Mouse (Mus musculus) common myeloid progenitor, adult 5-6 weeks (primary cell): ENCODE results near the gene Krtcap2. TPM values are rescaled to one million over a fixed set of nuclear protein-coding genes. Genes with fewer than 3 reads are reported as not detected.

ENCODE experiments used
- ATAC-seq: replicated peaks from 2 replicates; pipeline ENCODE4 v1.8.0; 2016; ENCODE audit warnings: low read depth, mild to moderate bottlenecking, moderate TSS enrichment, inconsistent platforms; ENCODE audit not compliant: poor library complexity, severe bottlenecking
- total RNA-seq: library from RNA; stranded (forward); fragments of 200-1000, 187-1606 nt; gene quantifications from 2 replicates; pipeline ENCODE4 v1.2.3, GENCODE M21; 2017

Krtcap2 gene
- total RNA-seq, 1 experiment from 2014 or later = 159 TPM

DNA sequence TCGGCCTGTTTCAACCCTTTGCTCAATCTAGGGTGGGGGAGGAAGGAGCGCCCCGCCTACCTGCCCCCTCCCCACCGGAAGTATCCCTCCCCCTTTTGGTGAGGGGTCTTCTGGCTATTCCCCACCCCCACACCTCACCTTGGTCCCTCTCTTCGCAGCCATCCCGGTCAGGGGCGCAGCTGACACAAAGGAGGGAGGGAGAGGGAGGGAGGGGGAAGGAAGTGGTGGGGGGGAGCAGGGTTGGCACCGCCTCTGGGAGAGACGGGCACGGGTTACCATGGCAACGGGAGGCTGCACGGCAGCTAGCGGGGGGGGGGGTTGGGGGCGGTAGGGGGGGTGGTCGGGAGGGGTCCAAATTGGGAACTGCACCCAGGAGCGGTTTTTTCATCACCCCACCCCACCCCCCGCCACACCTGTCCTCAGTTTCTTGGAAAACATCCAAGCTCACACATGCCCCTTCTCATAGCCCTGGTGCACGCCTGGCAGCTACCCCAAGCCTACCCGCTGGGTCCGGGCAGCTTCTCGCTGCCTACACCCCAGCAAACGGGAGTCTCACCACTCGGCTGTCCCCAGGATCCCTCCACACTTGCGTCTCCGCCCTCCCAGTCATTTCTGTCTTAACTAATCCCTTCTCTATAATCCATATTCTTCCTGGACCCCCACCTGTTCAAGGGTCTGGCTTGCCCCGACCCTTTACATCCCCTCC lies 631 bp upstream of the Krtcap2 start:
- ATAC-seq = no peak

DNA sequence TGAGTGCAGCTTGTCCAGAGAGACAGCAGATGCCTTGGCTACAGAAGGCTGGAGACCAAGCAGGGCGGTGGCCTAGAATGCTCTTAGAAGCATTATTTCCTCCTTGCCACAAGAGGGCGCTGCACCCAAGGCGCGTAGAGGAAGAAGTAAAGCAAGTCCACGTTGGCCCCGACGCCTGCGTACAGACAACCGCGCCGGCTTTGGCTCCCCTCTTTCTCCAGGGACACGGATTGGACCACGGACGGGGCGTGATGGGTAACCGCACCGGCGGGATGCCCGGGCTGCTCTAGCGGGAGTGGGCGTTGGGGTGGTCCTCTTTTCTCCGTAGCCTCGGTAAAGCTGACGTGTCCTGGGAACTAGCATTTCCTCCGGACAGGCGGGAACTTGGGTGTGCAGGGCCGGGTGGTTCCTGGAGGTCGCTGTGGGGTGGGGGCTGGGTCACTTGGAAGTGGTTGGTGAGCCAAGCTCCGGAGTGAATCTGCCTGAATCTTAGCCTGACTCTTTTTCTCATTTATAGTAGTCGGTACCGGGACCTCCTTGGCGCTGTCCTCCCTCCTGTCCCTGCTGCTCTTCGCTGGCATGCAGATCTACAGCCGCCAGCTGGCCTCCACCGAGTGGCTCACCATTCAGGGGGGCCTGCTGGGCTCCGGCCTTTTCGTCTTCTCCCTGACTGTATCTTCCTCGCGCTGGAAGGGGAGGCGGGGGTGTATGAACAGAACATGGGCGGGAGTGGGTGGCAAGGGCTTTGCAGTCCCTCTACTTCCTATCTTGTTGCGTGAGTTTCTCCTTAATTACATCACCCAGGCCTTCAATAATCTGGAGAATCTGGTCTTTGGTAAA lies 715 bp downstream of the Krtcap2 start, which contains the start of gene Trim46:
Gene Trim46, minus strand, starts transcription at position 49 of the 840 bp plus-strand sequence.
- peak; percentile 67 for ATAC-seq

DNA sequence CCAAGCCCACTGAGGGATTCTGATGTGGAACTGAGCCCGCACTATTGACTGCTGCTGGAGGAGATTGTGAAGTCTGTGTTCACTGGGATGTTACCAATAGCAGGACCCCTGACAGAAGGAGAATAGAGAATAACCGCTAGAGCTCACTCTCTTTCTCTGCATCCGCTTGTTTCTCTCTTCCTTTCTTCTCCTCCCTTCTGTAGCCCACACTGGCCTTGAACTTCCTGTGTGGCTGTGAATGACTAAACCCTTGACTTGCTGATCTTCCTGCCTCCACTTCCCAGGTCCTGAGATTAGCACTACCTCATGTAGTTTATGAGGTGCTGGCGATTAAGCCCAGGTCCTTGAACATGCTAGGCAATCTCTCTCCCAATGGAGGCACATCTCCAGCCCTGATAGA lies 1.7 kb downstream of the Krtcap2 start:
- ATAC-seq = no peak

DNA sequence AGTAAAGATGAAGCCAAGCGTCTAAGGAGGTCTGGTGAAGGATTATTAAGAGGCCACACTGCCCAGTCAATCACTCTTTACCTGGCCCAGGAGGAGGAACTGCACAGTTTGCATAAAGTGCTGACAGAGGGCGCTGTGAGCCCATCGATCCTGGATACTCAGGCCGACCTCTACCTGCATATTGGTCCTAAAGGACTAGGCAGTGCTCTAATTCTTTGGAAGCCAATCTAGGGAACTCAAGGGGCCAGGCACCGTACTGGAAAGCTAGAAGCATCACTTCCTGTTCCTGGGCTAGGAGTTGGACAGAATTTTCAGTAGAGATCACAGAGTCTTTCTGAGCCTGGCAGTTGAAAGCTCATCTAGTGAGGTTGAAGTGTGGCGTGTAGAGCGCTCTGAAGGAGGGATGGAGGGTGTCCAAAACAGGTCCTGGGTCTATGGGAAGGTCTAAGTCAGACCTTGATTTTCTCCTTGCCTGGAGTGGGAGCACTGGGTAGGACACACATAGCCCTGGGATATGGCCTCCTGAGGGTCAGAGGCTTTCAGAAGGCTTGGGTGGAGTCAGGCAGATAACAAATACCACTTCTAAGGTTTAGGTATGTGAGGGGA lies 4.8 kb downstream of the Krtcap2 start:
- peak; percentile 6; the same call in 1 of the 2 replicates for ATAC-seq

DNA sequence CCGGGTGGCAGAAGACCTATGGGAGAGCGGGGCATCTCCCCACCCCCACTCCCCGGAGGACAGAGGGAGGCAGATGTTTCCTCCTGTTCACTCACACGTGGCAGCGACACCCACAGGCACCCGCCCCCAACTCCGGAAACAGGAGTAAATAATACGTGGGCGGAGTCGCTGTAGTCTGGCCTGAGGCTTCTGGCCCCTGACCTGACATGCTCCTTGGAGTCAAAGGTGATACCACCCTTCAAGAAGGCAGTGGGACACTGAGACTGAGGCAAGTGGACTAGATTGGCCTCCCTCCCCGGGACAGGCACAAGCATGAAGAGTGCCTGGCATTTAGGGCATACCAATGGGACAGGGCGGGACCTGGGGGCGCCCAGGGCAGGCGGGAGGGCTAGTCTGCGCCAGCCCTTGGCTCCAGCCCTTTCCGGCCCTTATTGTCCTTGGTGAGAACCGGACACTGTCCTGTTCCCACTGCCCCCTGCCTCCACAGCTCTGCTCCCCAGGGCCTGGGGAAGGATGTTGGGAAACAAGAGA lies 5.7 kb downstream of the Krtcap2 start:
- ATAC-seq = peak; percentile 78

DNA sequence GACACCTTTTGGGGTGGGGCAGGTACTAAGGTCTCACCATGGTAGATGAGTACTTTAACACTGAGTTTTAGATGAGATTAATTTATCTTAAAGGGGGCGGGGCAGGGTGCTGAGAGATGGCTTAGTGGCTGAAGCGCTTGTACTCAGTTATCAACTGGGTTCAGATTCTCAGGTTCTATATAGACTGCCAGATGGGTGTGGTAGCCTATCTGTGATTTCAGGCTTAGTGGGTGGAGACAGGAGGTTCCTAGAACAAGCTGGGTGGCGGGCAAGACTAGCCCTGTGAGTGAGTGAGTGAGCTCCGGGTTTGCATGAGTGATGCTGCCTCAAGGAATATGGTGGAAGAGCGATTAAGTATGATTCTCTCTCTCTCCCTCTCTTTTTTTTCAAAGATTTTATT lies 9.2 kb downstream of the Krtcap2 start:
- ATAC-seq = no peak

DNA sequence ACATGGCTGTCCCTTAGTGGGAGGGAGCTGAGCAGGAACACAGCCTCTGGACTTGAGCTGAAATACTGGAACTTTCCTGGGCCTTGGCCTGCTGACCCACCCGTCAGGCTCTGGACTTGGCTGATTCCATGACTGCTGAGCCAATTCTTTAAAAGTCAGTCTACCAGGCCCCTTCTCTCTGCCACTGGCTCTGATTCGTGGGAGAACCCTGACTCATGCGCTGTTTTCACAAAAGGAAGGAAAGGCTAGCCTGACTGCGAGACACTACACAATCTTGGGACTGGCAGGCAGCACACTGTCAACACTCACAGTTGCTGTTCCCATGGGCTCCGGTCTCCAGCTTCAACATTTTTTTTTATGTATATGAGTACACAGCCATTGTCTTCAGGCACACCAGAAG lies 10.4 kb downstream of the Krtcap2 start:
- ATAC-seq = no peak

DNA sequence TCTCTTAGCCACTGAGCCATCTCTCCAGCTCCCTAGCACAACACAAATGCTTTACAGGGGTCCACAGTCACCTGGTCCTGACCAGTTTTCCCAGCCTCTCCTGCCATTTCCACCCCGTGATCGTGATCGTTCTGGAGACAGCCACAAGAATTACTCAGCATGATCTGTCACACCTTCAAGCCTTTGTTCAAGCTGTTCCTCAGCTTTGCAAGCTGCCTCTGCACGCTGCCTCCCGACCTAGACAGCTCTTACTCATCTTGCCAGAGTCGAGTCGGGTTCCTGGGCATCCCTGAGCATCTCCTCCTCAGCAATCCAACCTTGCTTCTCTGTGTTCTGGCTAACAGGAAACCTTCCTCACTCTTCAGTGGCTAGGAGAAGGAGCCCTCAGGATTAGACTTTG lies 13.3 kb downstream of the Krtcap2 start, which contains the start of gene Dpm3:
Gene Dpm3, plus strand, starts transcription at position 283 of the 400 bp plus-strand sequence.
- no peak for ATAC-seq

DNA sequence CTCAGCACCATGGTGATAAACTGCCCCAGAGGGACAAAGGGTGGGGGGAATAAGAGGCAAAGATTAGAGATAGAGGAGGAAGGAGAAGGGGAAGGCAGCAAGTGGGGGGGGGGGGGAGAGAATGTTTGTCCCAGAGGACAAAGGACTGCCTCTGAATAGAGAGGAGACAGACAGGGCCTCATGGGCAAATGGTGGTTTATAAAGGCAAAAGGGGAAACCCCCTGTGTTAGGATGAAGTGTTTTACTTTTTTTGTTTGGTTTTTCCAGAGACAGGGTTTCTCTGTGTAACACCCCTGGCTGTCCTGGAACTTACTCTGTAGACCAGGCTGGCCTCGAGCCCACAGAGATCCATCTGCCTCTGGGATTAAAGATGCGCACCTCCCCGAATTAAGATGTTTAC lies 14.4 kb downstream of the Krtcap2 start:
- ATAC-seq = no peak

DNA sequence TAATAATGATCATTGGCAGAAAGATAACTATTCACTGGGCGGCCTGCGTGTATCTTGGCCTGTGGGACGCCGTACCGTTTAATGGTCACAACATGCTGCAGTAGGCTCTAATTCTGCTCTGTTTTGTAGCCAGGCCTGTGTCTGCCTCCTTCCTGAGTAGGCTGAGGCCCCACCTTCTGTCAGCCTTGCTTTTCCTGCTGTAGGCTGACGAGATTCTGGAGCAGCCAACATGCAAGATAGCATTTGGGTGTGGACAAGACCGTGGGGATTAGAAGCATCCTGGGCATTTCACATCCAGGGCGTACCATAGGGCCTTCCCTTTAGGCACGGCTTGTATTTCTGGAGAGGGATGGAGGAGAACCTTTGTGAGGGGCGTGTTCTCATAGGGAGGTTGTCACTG lies 16.7 kb downstream of the Krtcap2 start:
- ATAC-seq = 0 out of 2 replicates have a peak, but pooled peaks have one; percentile 27

DNA sequence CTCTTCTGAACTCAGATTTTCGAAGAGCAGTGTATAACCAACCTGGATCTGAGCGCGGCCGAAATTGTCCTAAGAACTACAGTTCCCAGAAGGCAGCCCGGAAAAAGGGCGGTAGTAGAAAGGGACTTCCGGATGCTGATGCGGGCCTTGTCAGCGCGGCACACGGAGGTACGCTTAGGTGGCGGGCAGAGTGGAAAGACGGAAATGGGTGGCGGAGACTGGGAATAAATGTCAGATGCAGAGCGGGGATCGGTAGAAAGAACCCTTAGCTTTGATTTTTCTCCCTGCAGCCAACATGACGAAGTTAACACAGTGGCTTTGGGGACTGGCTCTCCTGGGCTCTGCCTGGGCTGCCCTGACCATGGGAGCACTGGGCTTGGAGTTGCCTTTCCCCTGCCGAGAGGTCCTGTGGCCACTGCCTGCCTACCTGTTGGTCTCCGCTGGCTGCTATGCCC lies 20.7 kb downstream of the Krtcap2 start:
- ATAC-seq = peak; percentile 84

DNA sequence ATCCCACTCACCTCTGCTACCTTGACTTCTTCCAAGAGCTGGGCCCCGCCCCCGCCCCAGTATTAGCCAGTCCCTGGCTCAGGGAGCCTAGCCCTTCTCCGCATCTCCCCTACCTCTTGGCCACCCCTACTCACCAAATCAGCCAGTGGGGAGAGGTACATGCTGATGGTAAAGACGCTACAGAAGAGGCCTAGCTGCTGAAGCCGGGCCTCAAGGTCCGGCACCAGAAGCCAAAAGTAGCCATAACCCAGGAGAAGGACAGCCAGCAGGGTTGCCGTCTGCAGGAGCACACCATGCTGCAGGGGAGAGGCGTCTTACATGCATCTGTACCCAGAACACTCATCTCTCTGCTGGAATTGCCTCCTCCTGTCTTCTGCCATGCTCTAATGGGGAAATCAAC lies 23.1 kb downstream of the Krtcap2 start:
- ATAC-seq = no peak

DNA sequence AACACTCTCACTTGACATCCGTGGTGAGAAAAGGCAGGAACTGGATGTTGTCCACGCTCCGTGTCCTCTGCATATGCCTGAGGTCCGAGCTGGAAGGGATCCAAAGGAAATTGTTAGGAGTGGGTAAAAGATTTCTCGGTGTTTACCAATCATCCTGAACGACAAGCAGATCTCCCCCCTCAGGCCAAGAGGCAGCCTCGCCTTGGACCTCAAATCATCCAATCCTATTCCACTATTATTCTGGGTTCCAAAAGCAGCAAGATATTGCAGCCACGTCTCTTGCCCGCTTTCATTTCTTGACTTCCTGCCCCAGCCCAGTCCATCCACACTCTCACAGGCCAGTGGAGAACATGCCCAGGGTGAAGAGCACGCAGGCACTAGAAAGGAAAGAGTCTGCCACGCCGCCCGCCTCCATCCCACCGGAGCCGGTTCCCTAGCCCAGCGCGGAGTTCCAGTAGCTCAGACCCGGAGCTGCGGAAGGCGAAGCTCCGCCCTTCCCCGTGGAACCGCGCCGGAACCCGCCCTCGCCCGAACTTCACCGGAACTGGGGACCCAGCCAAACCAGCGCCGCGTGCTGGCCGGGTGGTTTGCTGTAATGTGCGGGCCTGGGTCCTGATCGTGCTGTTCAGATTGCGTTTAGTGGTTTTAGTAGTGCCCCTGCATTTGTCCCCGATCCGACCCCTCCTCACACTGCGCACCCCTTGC lies 24.4 kb downstream of the Krtcap2 start, which contains the start of gene Slc50a1:
Gene Slc50a1, minus strand, starts transcription at position 520 of the 705 bp plus-strand sequence.
- ATAC-seq = peak; percentile 67

DNA sequence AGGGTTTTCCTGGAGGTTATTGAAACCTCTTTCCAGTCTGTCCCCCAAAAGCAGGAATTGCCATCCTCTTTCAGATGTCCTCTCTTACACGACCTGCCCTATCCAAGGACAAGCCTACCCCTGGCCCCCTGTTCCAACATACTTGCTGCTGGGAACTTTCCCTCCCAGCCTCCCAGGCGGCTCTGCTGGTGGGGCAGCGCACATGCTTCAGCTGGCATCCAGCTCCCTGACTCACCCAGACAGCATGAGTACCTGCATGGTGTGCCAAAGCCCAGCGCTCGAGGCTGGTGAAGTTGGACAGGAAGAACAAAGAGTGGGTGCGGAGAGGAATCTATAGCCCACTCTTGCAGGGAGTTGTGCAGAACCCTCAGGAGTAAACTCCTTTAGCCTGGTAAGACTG lies 25.1 kb downstream of the Krtcap2 start:
- no peak for ATAC-seq

DNA sequence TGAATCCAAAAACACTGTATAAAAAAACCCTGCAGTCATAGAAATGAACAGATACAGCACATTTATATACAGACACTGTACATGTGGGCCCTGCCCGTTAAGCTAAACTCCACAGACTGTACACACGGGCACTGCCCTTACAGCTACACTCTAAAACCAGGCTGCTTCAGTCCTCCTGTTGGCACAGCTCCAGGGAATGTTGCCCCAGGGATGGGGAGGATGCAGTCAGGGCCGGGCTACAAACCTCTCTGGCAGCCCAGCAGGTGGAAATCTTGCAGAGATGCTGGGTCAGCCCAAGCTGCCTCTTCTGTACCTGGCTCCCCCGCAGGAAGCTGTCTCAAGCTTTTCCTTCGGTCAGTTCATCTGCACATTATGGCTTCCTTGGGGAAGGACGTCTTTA lies 26.0 kb downstream of the Krtcap2 start:
- ATAC-seq = no peak

DNA sequence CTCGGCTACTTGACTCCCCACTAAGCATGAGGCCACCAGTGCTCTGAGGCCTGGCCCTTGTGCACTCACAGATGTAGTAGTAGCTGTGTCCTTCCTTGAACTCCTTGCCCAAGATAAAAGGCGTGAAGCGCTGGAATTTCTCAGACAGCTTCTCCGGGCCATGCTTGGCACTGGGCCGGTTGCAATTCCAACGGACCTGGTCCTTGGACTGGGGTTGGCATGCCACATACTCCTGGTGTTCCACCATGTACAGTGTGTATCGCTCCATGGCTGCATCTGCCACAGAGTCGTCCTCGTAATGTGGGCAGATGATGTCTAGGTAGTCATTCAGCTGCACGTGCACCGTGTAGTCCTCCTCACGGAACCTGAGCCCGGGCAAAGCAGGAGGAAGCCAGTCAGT lies 30.3 kb downstream of the Krtcap2 start:
- no peak for ATAC-seq

DNA sequence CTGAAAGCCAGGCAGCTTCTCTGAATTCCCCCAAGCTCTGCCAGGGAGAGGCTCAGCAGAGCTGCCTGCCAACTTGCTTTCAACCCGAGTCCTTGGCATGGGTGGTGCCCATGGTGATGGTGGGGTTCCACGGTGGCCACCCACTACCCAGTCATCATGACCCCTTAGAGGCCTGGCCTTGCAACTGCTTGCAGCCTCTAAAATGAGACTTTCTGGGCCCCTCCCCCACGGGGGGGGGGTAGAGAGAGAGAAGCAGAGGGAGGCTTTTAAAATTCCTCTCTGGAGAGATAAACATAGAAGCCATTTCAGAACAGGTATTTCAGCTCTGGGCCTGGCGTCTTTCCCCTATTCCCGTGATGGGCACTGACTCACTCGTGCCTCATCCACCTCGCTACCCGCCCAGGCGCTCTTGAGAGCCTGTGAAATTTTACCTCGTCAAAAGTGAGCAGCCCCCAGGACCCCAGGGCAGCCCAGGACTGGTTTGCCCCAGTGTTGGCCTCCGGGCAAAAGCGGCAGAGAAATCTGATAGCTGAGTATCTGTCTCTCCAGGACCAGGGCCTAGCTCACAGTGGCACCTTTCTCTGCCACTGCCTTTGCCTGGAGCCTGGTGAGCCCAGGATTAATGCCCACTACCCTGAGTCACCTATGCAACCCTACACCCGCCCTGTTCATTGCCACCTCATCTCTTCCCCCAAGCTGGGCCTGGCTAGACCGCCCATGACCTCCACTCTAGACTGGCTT lies 31.7 kb downstream of the Krtcap2 start:
- no peak for ATAC-seq

DNA sequence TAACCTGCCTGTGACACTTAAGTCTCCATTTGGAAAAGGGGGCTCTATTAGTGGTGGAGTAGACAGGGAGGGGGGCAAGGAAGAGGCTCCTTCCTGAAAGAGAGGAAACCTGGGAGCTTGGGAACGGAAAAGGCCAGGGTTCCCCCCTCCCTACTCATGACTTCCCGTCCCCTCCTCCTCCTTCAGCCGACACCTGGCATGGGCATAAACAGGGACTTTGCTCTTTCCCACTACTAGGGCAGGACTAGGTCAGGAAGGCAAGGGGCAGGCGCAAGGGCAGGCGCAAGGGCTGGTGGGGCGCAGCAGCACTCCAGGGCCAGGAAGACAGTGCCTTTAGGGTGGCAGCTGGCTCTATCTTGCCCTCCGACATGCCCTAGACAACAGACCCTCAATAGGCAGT lies 32.3 kb downstream of the Krtcap2 start:
- ATAC-seq = no peak

DNA sequence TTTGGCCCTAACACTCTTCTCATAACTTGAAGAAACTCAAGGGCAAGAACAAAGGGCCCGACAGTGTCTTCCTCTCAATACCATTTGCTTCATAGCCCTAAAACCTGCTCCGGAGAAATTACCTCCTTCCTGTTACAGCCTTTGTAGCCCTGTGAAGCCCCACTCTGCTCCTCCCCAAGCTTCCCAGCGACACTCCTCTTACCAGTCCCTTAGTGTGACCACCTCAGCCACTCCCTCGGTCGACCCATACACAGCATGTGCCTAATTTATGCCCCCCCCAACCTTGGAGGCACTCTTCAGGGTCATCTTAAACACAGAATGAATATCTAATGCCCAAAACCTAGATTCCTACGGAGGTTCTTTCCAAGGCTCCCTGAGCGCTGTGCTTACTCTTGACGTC lies 32.9 kb downstream of the Krtcap2 start:
- ATAC-seq = no peak
